Mouse (Mus musculus) erythroblast, embryonic 14.5 days (primary cell): ENCODE measurements around the gene Tlx1.

ENCODE experiments used
- GATA1 ChIP-seq: IDR thresholded peaks from 2 replicates; pipeline ENCODE4 v1.6.1; 2012; ENCODE audit warnings: low read length, inconsistent platforms, mixed read lengths
- TAL1 ChIP-seq: IDR thresholded peaks from 3 replicates; pipeline ENCODE4 v1.6.1; 2012; ENCODE audit warnings: low read length, inconsistent platforms, mixed read lengths

DNA sequence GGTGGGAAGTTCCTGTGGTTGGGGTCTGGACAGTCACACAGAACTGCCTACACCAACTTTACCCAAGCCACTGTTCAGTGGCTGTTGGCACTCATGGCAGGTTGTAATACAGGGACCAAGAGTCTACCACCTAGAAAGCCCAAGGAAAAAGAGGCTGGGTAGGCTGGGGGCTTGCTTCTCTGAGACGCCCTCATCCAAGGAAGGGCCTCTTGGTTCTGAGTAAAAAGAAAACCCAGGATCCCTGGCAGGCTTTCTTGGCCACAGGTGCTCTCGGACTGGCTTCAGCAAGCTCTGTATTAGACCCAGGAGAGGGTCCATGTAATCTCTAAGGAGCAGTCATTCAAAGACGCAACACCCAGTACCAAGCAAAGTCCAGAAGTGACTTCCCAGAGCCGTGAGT is 7.7 kb downstream of the Tlx1 start:
- no peak for TF ChIP-seq GATA1
- no peak for TF ChIP-seq TAL1
